Mouse (Mus musculus): ENCODE data around the gene Dync1li1.
A peak's percentile ranks its signal among the peaks of the same experiment; 100 is the strongest.

The Dync1li1 gene

GRCm38 (mm10) chr9:114673626-114674025 lies 15.0 kb upstream of the Dync1li1 start:
- DNase-seq (ENCODE audit: low read depth, low spot score): no peak

DNA sequence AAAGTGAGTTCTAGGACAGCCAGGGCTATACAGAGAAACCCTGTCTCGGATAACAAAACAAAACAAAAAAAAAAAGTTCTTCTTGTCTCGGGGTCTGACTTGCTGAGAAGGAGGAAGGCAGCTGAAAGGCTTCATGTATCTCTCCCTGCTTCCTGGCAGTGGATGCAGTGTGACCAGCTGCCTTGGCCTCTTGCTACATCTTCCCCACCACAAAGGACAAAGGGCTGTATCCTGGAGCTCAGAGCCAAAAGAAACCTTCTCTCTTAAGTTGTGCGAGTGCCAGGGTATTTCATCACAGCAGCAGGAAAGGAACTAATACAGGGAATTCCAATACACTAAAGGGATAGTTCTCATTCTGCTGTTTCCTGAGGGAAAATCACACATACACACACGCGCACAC lies 10.0 kb upstream of the Dync1li1 start:
- no peak for DNase-seq (ENCODE audit: low read depth, low spot score)

DNA sequence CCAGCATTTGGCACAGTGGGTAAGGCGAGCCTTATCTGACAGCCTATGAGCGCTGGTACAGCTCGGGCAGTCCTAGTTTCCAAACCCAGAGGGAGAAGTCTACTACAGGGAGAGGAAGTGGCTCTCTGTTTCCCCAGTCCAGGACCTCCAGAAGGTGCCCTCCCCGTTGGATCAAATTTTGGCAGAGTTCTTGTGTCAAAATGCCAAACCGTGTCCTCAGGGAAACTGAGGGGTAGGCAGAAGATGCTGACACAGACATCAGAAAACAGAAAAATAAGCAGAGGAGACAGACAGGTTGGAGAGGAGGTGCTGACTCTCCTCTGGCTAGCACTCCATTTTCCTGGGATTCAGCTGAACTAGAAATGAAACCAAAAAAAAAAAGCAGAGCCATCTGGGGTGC lies 8.6 kb upstream of the Dync1li1 start:
- no peak for DNase-seq (ENCODE audit: low read depth, low spot score)

- DNase-seq (ENCODE audit: low read depth, low spot score): no peak
Observed at GRCm38 (mm10) chr9:114680531-114680930, 8.1 kb upstream of the Dync1li1 start.

DNA sequence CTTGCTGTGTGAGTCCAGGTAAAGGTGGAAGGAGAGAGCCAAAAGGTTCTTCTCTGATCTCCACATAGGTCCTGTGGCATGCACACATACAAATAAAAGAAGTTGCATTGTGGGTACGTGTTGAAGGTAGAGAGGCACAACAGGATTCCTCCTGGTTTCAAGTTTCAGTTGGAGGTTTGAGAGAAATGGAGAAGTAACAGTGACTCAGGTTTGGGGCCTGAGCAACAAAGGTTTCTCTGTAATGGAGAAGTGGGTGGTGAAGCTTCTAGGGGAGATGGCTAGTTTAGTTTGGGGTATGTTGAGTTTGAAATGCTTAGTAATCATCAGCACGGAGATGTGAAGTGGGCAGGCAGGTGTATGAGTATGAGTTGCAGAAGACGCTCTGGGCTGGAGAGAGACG lies 6.4 kb upstream of the Dync1li1 start:
- no peak for DNase-seq (ENCODE audit: low read depth, low spot score)

GRCm38 (mm10) chr9:114686245-114686644 lies 2.3 kb upstream of the Dync1li1 start:
- DNase-seq (ENCODE audit: low read depth, low spot score): no peak

DNA sequence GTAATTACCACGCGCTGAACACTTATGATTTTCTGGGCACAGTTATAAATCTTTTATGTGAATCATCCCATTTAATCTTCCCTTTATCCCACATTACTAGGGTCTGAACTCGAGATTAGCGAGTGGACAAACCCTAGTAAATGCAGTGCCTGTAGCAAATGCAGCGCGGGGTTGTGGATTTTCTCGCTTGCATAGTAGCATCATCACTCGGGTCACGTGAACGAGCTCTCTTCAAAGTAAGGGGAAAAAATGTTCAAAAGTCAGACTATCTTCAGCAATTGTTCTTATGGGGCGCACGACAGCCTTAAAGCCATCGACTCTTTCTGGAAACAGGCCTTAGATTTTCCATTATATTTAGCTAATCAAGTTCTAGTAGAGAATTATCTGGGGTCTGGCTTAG lies 951 bp upstream of the Dync1li1 start:
- no peak for DNase-seq (ENCODE audit: low read depth, low spot score)

DNA sequence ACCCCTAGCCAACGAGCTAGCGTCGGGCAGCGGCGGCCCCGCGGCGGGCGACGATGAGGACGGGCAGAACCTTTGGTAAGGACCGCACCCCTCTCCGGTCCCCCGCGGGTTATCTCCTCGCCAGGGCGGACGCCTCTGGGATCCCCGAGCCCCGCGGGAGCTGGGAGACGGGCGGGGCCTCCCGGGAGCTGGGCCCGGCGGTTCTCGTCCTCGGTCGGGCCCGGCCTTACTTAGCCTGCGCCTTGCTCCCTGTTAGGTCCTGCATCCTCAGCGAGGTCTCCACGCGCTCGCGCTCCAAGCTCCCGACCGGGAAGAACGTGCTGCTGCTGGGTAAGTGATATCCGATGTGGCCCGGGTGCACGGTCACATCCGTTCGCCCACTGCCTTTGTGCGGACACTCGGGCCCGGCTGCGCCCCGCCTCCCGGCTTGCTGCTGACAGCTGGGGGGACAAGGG lies 390 bp downstream of the Dync1li1 start:
- no peak for DNase-seq (ENCODE audit: low read depth, low spot score)

DNA sequence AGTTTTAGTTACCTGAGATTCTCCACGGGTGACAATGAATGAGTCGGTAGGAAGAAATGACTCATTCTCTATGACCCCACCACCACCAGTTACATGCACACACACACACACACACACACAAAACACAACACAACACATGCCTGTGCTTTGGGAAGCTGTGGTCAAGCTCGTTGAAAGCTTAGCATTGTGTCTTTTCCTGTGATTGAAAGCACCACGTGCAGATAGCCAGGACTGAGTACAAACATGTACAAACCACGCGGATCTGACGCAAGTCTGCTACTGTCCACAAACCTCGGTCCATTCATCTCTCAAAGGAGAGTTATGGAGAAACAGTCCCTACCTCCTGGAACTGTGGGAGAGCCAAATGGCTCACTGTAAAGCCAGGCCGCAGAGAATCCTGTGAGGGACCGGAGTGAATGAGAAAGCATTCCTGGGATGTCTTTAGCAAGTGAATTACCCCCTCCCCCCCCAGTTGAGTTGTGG lies 1.6 kb downstream of the Dync1li1 start:
- peak; percentile 81 for DNase-seq (ENCODE audit: low read depth, low spot score)

DNA sequence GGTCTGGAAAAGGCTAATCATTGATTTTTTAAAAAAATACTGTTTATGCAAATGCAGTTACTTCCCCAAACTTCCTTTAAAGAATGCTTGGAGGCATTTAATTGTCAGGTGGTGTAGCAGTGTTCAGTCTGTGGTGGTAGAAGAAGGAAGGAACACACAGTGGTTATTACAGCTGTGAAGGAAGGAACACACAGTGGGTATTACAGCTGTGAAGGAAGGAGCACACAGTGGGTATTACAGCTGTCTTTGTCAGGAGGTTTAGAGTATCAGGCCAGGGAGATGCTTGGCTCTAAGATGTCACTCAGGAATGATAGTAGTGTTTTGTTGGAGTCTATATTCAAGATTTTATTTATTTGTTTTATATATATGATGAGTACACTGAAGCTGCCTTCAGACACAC lies 2.5 kb downstream of the Dync1li1 start:
- no peak for DNase-seq (ENCODE audit: low read depth, low spot score)

DNA sequence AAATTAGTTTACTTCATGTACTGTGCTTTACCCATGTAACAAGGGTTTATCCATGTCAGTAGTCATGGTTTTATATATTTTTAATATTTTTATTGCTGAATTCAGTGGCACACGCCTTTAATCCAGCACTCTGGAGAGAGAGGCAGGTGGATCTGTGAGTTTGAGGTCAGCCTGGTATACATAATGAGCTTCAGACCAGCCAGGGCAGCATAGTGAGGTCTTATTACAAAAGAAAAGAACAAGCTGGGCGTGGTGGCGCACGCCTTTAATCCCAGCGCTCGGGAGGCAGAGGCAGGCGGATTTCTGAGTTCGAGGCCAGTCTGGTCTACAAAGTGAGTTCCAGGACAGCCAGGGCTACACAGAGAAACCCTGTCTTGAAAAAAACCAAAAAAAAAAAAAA lies 7.1 kb downstream of the Dync1li1 start:
- DNase-seq (ENCODE audit: low read depth, low spot score): peak; percentile 49

DNA sequence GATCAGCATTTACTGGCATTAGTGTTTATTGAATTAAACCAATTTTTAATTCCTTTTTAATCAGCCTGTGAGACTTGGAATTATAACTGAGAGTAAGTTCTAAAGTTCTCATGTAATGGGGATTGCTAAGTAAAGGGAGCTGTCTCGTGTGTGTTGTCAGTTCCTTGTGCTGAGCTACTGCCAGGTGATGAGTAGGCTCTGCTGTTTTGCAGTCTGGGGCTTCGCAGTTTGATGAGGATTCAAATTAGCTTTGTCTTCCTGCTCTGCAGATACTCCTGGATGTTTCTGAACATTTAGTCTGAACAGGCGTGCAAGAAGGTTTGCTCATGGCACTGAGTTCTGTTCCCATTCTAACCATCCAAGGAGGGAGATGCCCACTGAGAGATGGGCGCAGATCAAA lies 8.5 kb downstream of the Dync1li1 start:
- DNase-seq (ENCODE audit: low read depth, low spot score): no peak

- no peak for DNase-seq (ENCODE audit: low read depth, low spot score)
Observed at GRCm38 (mm10) chr9:114697926-114698325, 9.3 kb downstream of the Dync1li1 start.

- no peak for DNase-seq (ENCODE audit: low read depth, low spot score)
Observed at GRCm38 (mm10) chr9:114699262-114699661, 10.7 kb downstream of the Dync1li1 start.

GRCm38 (mm10) chr9:114699882-114700665 lies 11.5 kb downstream of the Dync1li1 start:
- peak; percentile 58 for DNase-seq (ENCODE audit: low read depth, low spot score)

- DNase-seq (ENCODE audit: low read depth, low spot score): no peak
Observed at GRCm38 (mm10) chr9:114701031-114701430, 12.4 kb downstream of the Dync1li1 start.

GRCm38 (mm10) chr9:114701921-114702320 lies 13.3 kb downstream of the Dync1li1 start:
- no peak for DNase-seq (ENCODE audit: low read depth, low spot score)

- DNase-seq (ENCODE audit: low read depth, low spot score): no peak
Observed at GRCm38 (mm10) chr9:114707805-114708204, 19.2 kb downstream of the Dync1li1 start.

DNA sequence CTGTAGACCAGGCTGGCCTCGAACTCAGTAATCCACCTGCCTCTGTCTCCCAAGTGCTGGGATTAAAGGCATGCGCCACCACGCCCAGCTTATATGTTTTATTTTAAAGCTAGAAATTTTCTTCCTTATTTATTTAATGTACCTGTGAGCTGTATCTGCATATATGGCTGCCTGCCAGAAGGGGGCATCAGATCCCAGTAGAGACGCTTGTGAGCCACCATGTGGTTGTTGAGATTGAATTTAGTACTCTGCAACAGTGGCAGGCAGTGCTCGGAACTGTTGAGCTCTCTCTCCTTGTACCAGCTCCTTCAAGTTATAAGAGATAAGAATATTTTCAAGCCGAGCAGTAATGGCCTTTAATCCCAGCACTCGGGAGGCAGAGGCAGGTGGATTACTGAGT lies 21.8 kb downstream of the Dync1li1 start:
- peak; percentile 80 for DNase-seq (ENCODE audit: low read depth, low spot score)

- DNase-seq (ENCODE audit: low read depth, low spot score): no peak
Observed at GRCm38 (mm10) chr9:114713481-114713880, 24.9 kb downstream of the Dync1li1 start.

GRCm38 (mm10) chr9:114716677-114717331 lies 28.2 kb downstream of the Dync1li1 start:
- DNase-seq (ENCODE audit: low read depth, low spot score): no peak

DNA sequence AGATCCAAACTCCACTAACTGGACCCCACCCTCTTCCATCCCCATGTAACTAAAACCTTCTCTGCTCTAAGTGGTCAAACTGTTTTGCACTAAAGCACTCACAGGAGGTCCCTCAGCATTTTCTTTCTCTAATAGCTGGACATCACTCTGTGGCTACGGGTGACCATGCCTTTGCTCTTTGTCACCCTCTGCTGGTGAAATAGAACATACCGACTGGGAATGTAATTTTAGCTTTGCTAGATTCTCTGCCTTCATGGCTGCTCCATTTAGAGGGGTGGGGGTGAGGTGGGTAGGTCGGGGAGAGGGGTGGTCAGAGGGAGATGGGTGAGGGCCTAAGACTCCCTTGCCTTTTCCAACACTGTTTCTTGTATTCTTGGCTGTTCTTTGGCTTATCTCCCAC lies 38.7 kb downstream of the Dync1li1 start:
- DNase-seq (ENCODE audit: low read depth, low spot score): peak; percentile 58

GRCm38 (mm10) chr9:114728432-114728831 lies 39.8 kb downstream of the Dync1li1 start:
- peak; percentile 74 for DNase-seq (ENCODE audit: low read depth, low spot score)

Data from ES-CJ7 (cell line).